Mouse (Mus musculus) layer of hippocampus, adult 8-10 months (tissue): Measurements from ENCODE around the gene Gtpbp10. TPM values are rescaled to one million over a fixed set of nuclear protein-coding genes. Genes with fewer than 3 reads are reported as not detected.
A peak's percentile ranks its signal among the peaks of the same experiment; 100 is the strongest.

Experiments
- DNase-seq, 2 experiments: peaks; one replicate each; pipeline ENCODE4 v3.0.0; 2022; ENCODE audit warnings: low spot score in 2 of 2
- total RNA-seq, 4 experiments: library from RNA; stranded (reverse); gene quantifications; 2 replicates each; pipeline ENCODE4 v1.2.4; 2022

Gene Gtpbp10
- 10 to 100 TPM in 3 of 4 experiments, 1 to 10 TPM in 1; 8.1 to 14.7 (median 11.0) TPM for total RNA-seq

- peak; percentile 85 to 91 for DNase-seq
Measured at GRCm38 (mm10) chr5:5559079-5559740, at the start of gene Gtpbp10. TSS of gene Gtpbp10 (minus strand) at chr5:5559538.

GRCm38 (mm10) chr5:5587686-5588085 lies 28.3 kb upstream of the Gtpbp10 start:
- DNase-seq = no peak

GRCm38 (mm10) chr5:5573749-5574317 lies 14.5 kb upstream of the Gtpbp10 start, which contains the start of gene Gm8773:
TSS of gene Gm8773 (plus strand) at chr5:5573799.
- DNase-seq = no peak

- no peak for DNase-seq
Measured at GRCm38 (mm10) chr5:5562435-5562834, 3.1 kb upstream of the Gtpbp10 start.

GRCm38 (mm10) chr5:5561041-5561706 lies 1.8 kb upstream of the Gtpbp10 start:
- no peak for DNase-seq

- DNase-seq = no peak
Measured at GRCm38 (mm10) chr5:5559798-5560197, 460 bp upstream of the Gtpbp10 start.

GRCm38 (mm10) chr5:5551110-5551509 lies 8.2 kb downstream of the Gtpbp10 start:
- no peak for DNase-seq

GRCm38 (mm10) chr5:5540385-5540784 lies 19.0 kb downstream of the Gtpbp10 start:
- DNase-seq = no peak

- no peak for DNase-seq
Measured at GRCm38 (mm10) chr5:5539771-5540170, 19.6 kb downstream of the Gtpbp10 start.

GRCm38 (mm10) chr5:5536131-5536530 lies 23.2 kb downstream of the Gtpbp10 start:
- DNase-seq = no peak

GRCm38 (mm10) chr5:5533656-5534420 lies 25.5 kb downstream of the Gtpbp10 start:
- no peak for DNase-seq

GRCm38 (mm10) chr5:5515411-5515810 lies 43.9 kb downstream of the Gtpbp10 start:
- no peak for DNase-seq

- DNase-seq = peak; percentile 96 to 97
Measured at GRCm38 (mm10) chr5:5514196-5515076, 44.9 kb downstream of the Gtpbp10 start, which contains the start of gene Cldn12. TSS of gene Cldn12 (minus strand) at chr5:5514958.

- no peak for DNase-seq
Measured at GRCm38 (mm10) chr5:5511401-5511800, 47.9 kb downstream of the Gtpbp10 start.

GRCm38 (mm10) chr5:5510989-5511388 lies 48.3 kb downstream of the Gtpbp10 start:
- no peak for DNase-seq

GRCm38 (mm10) chr5:5510304-5510887 lies 48.9 kb downstream of the Gtpbp10 start:
- DNase-seq = no peak

GRCm38 (mm10) chr5:5508231-5508630 lies 51.1 kb downstream of the Gtpbp10 start:
- DNase-seq = no peak

- peak; percentile 43 to 60 for DNase-seq
Measured at GRCm38 (mm10) chr5:5507701-5508225, 51.6 kb downstream of the Gtpbp10 start.

GRCm38 (mm10) chr5:5504456-5504855 lies 54.9 kb downstream of the Gtpbp10 start:
- DNase-seq = no peak

GRCm38 (mm10) chr5:5503381-5503780 lies 56.0 kb downstream of the Gtpbp10 start:
- DNase-seq = no peak
